Mouse (Mus musculus) cerebellum, adult 2 months (tissue): ENCODE measurements around the gene Tango2. TPM values are rescaled to one million over a fixed set of nuclear protein-coding genes. Genes with fewer than 3 reads are reported as not detected.

Source experiments
- DNase-seq, 2 experiments: peaks; one replicate each; pipeline ENCODE4 v3.0.0; 2021
- H3K27ac ChIP-seq: fragments of 200-500 bp; 2 replicates; pipeline ENCODE4 v1.5.1; 2012; ENCODE audit warnings: low read length, control low read depth, inconsistent platforms; ENCODE audit not compliant: insufficient read depth
- H3K27me3 ChIP-seq: fragments of 200-500 bp; 2 replicates; pipeline ENCODE4 v1.6.1; 2012; ENCODE audit warnings: inconsistent platforms, mild to moderate bottlenecking, low read length, moderate library complexity; ENCODE audit not compliant: control insufficient read depth, insufficient read depth
- H3K4me1 ChIP-seq: fragments of 200-500 bp; 2 replicates; pipeline ENCODE4 v1.6.1; 2011; ENCODE audit warnings: low read length; ENCODE audit not compliant: control insufficient read depth, insufficient read depth
- H3K4me3 ChIP-seq: fragments of 200-500 bp; replicated peaks from 2 replicates; pipeline ENCODE3; 2011; ENCODE audit warnings: mild to moderate bottlenecking, low read depth, low read length, control low read depth; ENCODE audit not compliant: insufficient read depth
- CTCF ChIP-seq: fragments of 200-500 bp; IDR thresholded peaks from 2 replicates; pipeline ENCODE4 v1.5.1; 2011; ENCODE audit warnings: low read depth, mild to moderate bottlenecking, control low read depth, low read length, moderate library complexity, borderline replicate concordance; ENCODE audit not compliant: insufficient read depth
- POLR2A ChIP-seq: fragments of 200-500 bp; IDR thresholded peaks from 2 replicates; pipeline ENCODE4 v1.6.1; 2011; ENCODE audit warnings: low read length, control low read depth, borderline replicate concordance; ENCODE audit not compliant: insufficient read depth
- WGBS: fragments of 180-500 bp; shearing (Covaris S2); methylation state at CpG from one replicate; pipeline ENCODE4 v1.1.7; 2018; 5-methylcytosine and 5-hydroxymethylcytosine counted together
- polyA plus RNA-seq: library from polyadenylated mRNA; depleted of rRNA; stranded (reverse); fragments of >200 nt; gene quantifications from 2 replicates; pipeline ENCODE4 v1.2.3, GENCODE M21; 2012

The Tango2 gene
- polyA plus RNA-seq, 1 experiment = 210 TPM

DNA sequence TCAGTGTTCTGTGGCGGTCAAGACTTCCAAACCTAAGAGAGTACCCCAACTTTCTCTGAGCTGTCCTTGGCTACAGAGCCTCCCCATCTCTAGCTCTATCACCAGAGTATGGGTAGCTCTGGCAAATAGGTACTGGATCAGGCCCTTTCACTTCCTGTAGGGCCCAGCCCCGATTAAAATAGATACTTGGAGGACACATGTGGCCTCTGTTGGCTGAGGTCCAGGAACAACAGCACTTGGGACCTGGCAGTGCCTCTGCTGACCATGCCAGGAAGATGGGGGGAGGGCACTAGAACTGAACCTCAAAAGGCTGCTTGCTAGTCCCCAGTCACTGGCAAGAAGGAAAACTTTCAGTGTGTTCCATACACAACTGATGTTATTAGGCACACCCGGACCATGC is 13.9 kb downstream of the Tango2 start:
- Histone ChIP-seq H3K4me3 (no peak overlapping the region), H3K4me1 (peaks cover 5% of the 10 kb centered on the region; the same call in 1 of the 2 replicates), H3K27ac (no peak overlapping the region), H3K27me3 (no peaks in the 10 kb centered on the region)
- no peak for DNase-seq
- TF ChIP-seq CTCF (no peak), POLR2A (no peak)
- WGBS = 56% methylated on average over 3 of the region's 3 CpGs

DNA sequence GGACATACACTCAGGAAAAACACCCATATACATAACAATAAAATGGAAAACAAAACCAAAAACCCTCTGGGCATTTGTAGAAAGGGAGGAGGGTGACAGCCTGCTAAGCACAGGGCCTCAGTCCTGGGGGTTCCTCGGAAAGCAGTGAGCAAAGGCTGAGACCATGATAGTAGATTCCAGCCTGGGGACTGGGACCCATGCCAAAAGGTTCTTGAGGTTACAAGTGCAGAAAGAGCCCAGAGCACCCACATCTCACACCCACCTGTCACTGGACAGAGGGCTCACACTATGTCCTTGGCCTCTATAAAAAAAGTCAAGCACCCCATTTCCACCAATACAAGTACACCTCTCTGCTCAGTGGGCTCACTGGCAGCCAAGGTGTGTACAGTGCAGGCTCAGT is 19.4 kb downstream of the Tango2 start:
- Histone ChIP-seq H3K4me1 (no peaks in the 10 kb centered on the region), H3K4me3 (no peak overlapping the region), H3K27me3 (no peaks in the 10 kb centered on the region), H3K27ac (no peak overlapping the region)
- no peak for DNase-seq
- WGBS = 76% methylated on average over 1 of the region's 1 CpGs
- TF ChIP-seq CTCF = no peak
- no peak for TF ChIP-seq POLR2A

DNA sequence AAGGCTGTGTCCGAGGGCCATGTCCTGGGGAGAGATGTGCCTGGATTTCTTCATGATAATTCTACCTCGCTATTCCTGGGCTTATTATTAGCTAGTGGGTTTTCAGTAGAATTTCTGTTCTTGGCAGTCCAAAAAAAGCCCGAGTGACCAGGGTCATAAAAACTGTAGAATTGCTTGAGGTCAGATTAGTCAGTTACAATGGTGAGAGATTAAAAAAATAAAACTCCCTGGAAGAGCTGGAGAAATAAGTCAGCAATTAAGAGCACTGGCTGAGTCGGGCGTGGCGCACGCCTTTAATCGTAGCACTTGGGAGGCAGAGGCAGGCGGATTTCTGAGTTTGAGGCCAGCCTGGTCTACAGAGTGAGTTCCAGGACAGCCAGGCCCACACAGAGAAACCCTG is 20.0 kb downstream of the Tango2 start:
- H3K27ac ChIP-seq = no peak overlapping the region
- WGBS = 88% methylated on average over 9 of the region's 9 CpGs
- no peak for DNase-seq
- no peak overlapping the region for H3K4me3 ChIP-seq
- no peak for TF ChIP-seq CTCF
- TF ChIP-seq POLR2A = no peak
- H3K4me1 ChIP-seq = no peaks in the 10 kb centered on the region
- no peaks in the 10 kb centered on the region for H3K27me3 ChIP-seq

DNA sequence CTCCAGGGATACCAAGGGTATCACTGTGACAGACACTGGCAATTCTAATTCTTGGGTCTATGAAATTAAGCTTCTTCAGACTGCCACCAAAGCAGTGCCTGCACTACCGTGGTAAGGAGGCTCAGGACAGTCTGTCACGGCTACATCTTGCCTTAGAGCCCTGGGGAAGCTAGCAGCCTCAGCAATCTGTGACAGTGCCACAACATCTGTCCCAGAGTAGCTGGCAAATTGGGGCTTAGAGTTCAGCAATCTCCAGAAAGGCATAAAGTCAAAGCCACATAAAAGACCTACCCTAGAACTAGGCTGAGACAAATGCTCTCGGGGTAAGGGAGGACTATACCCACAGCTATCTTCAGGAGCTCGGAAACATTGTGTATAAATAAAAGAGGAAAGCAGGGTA is 22.2 kb downstream of the Tango2 start:
- Histone ChIP-seq H3K4me1 (no peaks in the 10 kb centered on the region), H3K4me3 (no peak overlapping the region), H3K27ac (no peak overlapping the region), H3K27me3 (no peaks in the 10 kb centered on the region)
- 78% methylated on average over 4 of the region's 4 CpGs for WGBS
- TF ChIP-seq POLR2A (no peak), CTCF (no peak)
- no peak for DNase-seq

DNA sequence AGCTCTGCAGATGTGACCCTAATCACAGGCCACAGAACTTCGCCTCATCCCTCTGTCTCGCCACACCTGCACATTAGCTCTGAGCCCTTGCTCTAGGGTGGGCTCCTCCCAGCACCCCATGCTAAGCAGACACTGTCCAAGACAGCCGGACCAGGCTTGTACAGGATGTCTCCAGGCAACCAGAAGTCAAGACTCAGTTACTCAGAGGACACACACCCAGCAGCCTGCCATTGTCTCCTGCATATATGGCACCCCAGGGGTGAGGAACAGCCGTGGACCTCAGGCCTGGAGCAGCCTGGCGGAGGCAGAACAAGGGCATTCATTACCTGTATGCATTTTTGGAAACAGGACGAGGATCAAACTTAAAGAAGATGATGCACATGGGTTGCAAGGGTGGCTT is 23.9 kb downstream of the Tango2 start:
- no peak for DNase-seq
- WGBS = 65% methylated on average over 6 of the region's 6 CpGs
- H3K4me3 ChIP-seq = no peak overlapping the region
- no peaks in the 10 kb centered on the region for H3K4me1 ChIP-seq
- no peaks in the 10 kb centered on the region for H3K27me3 ChIP-seq
- H3K27ac ChIP-seq = no peak overlapping the region
- TF ChIP-seq CTCF (no peak), POLR2A (no peak)

DNA sequence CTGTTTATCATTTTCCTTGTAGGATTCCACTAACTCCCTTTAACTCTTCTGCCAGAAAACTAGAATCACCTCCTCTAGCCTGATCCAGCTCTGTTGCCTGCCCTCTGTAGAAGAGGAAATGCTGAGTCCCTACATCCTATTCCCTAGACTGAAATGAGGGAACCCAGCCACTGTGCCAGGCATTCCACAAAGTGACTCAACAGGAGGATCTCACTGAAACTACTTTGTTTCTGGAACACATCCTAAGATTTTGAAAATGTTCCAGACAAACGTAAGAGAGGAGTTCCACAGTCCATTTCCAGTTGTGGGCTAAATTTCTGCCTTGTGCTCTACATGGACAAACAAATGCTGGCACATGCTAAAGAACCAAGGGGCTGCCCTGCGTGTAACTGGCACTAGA is 24.4 kb downstream of the Tango2 start:
- no peak overlapping the region for H3K27ac ChIP-seq
- H3K4me3 ChIP-seq = no peak overlapping the region
- H3K27me3 ChIP-seq = no peaks in the 10 kb centered on the region
- no peaks in the 10 kb centered on the region for H3K4me1 ChIP-seq
- no peak for DNase-seq
- 33% methylated on average over 2 of the region's 2 CpGs for WGBS
- TF ChIP-seq CTCF (no peak), POLR2A (no peak)

DNA sequence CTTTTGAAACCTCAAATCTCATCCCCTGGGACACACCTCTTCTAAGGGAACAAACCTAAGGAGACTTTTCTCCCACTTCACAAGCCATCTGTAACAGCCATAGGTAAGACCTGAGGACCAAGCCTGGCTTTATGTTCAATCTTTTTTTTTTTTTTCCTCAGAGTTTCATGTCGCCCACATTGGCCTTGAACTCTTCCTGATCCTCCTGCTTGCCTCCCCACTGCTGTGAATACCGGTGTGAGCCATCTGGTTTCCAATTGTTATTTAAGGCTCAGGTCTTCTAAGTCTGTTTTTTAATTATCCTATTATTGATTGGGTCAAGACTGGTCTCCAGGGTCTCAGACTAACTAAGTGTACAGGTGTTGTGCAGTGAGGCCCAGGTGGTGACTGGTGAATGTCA is 26.5 kb downstream of the Tango2 start:
- WGBS = 39% methylated on average over 2 of the region's 2 CpGs
- DNase-seq = no peak
- TF ChIP-seq POLR2A = no peak
- no peak for TF ChIP-seq CTCF
- Histone ChIP-seq H3K27me3 (no peaks in the 10 kb centered on the region), H3K4me3 (no peak overlapping the region), H3K27ac (no peak overlapping the region), H3K4me1 (no peaks in the 10 kb centered on the region)

DNA sequence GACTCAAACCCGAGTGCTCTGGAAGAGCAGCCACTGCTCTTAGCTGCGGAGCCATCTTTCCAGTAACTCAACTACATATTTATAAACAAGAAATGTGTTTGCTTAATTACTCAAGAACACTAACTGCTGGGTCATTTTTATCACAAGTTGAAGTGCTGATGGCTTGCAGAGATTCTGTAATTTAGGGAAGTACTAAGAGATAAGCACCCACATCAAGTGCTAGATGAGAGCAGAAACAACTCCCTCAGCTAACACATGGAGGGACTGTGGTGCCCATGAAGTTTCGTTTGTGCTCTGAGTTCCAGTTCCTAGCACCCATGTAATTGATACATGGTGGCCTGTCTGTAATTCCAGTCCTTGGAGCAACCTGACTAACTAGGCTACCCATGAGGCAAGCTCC is 28.9 kb downstream of the Tango2 start:
- Histone ChIP-seq H3K4me3 (no peak overlapping the region), H3K27ac (no peak overlapping the region), H3K27me3 (no peaks in the 10 kb centered on the region), H3K4me1 (no peaks in the 10 kb centered on the region)
- TF ChIP-seq CTCF = no peak
- TF ChIP-seq POLR2A = no peak
- DNase-seq = no peak
- WGBS = 82% methylated on average over 3 of the region's 3 CpGs
